Mouse (Mus musculus) hindbrain, embryonic 12.5 days (tissue): ENCODE data around the gene Fahd1. TPM values are rescaled to one million over a fixed set of nuclear protein-coding genes. Genes with fewer than 3 reads are reported as not detected.

Experiments
- ATAC-seq: fragments of 200-750 bp; cut with Nextera tagmentation; 2 replicates; pipeline ENCODE4 v1.8.0; 2017; ENCODE audit warnings: moderate TSS enrichment; ENCODE audit not compliant: low FRiP score
- H3K27ac ChIP-seq: fragments of 300-500 bp; sonication (generic); 2 replicates; pipeline ENCODE4 v1.5.1; 2016; ENCODE audit warnings: mild to moderate bottlenecking
- H3K27me3 ChIP-seq: fragments of 300-500 bp; sonication (generic); 2 replicates; pipeline ENCODE4 v1.6.1; 2016; ENCODE audit warnings: mild to moderate bottlenecking
- H3K36me3 ChIP-seq: fragments of 300-500 bp; sonication (generic); 2 replicates; pipeline ENCODE4 v1.6.1; 2016; ENCODE audit warnings: mild to moderate bottlenecking
- H3K4me1 ChIP-seq: fragments of 300-500 bp; sonication (generic); 2 replicates; pipeline ENCODE4 v1.6.1; 2016
- H3K4me2 ChIP-seq: fragments of 300-500 bp; sonication (generic); replicated peaks from 2 replicates; pipeline ENCODE4 v1.6.1; 2016; ENCODE audit warnings: mild to moderate bottlenecking
- H3K4me3 ChIP-seq: fragments of 300-500 bp; sonication (generic); 2 replicates; pipeline ENCODE4 v1.5.1; 2016; ENCODE audit warnings: mild to moderate bottlenecking
- H3K9ac ChIP-seq: fragments of 300-500 bp; sonication (generic); 2 replicates; pipeline ENCODE4 v1.6.1; 2016; ENCODE audit warnings: mild to moderate bottlenecking, moderate library complexity
- H3K9me3 ChIP-seq: fragments of 300-500 bp; sonication (generic); replicated peaks from 2 replicates; pipeline ENCODE4 v1.6.1; 2016; ENCODE audit warnings: mild to moderate bottlenecking
- WGBS: fragments of 180-500 bp; shearing (Covaris S2); methylation state at CpG from one replicate; pipeline ENCODE4 v1.1.7; 2016; 5-methylcytosine and 5-hydroxymethylcytosine counted together
- polyA plus RNA-seq: library from polyadenylated mRNA; unstranded; fragments of >200 nt; fragmentation: Nextera tagmentation; extraction: Ambion mirVana; gene quantifications from 2 replicates; pipeline ENCODE4 v1.2.1, GENCODE M21; 2016

Gene Fahd1
- polyA plus RNA-seq, 1 experiment from 2014 or later, result 18.6 TPM

GRCm38 (mm10) chr17:24855838-24856464 is 5.8 kb upstream of the Fahd1 start:
- Histone ChIP-seq H3K27me3 (peaks cover 5% of the 10 kb centered on the region; the same call in 1 of the 2 replicates), H3K27ac (no peak overlapping the region), H3K4me3 (no peak overlapping the region), H3K36me3 (peaks cover 42% of the 10 kb centered on the region), H3K4me1 (peaks cover 4% of the 10 kb centered on the region), H3K9me3 (no peaks in the 10 kb centered on the region), H3K9ac (no peak overlapping the region), H3K4me2 (no peak overlapping the region)
- 86% methylated on average over 3 of the region's 3 CpGs for WGBS
- no peak for ATAC-seq

DNA sequence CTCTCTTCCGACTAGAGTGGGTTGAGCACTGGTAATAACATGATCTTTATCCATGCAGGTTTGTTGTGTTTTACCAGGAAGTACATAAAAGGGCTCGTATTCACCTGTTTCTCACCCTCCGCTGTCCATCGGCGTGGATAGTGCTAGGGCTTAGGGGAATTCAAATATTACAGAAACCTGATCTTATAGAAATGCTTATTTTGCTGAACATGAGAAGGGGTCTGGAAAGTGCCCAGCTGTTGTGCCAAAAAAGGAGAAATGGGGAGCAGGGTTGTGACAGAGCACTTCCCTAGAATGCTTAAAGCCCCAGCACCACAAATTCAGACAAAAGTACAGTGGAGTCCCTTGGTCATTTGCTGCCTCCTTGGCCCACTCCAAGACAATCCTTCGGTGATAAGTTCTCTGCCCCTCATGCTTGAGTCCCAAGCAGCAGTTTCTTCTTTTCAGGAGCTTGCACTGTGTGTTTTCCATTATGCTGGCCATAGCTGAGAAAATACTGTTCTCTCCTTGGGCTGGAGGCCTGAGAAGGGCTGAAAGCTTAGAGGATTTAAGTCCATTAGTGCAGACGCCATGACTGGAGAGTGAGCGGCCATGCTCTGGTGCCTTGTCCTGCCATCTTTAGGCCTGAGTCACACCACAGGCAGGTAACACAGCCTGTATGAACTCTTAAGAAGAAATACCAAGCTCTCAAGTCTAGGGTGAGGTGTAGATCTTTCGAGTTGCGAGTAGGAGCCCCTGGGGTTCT is 1.4 kb upstream of the Fahd1 start:
- peak overlapping the region; percentile 72; the same call in 1 of the 2 replicates for H3K9ac ChIP-seq

GRCm38 (mm10) chr17:24850773-24851127 is 586 bp upstream of the Fahd1 start:
- H3K9ac ChIP-seq, result peak overlapping the region; percentile 72
- H3K4me2 ChIP-seq, result peak overlapping the region; percentile 74
- H3K27me3 ChIP-seq, result peaks cover 5% of the 10 kb centered on the region; the same call in 1 of the 2 replicates
- peaks cover 13% of the 10 kb centered on the region for H3K4me1 ChIP-seq
- WGBS, result 2% methylated on average over 18 of the region's 20 CpGs
- H3K9me3 ChIP-seq, result no peaks in the 10 kb centered on the region
- H3K4me3 ChIP-seq, result peak overlapping the region; percentile 79
- peak overlapping the region; percentile 53; the same call in 1 of the 2 replicates for H3K27ac ChIP-seq
- no peak for ATAC-seq
- peaks cover 13% of the 10 kb centered on the region for H3K36me3 ChIP-seq

More for the DNA sequence above, 1.4 kb upstream of the Fahd1 start:
- peak overlapping the region; percentile 79 for H3K4me3 ChIP-seq
- ATAC-seq, result no peak
- peaks cover 5% of the 10 kb centered on the region; the same call in 1 of the 2 replicates for H3K27me3 ChIP-seq
- peaks cover 13% of the 10 kb centered on the region for H3K4me1 ChIP-seq
- H3K4me2 ChIP-seq, result peak overlapping the region; percentile 74
- 83% methylated on average over 10 of the region's 10 CpGs for WGBS
- no peaks in the 10 kb centered on the region for H3K9me3 ChIP-seq
- H3K36me3 ChIP-seq, result peaks cover 19% of the 10 kb centered on the region
- H3K27ac ChIP-seq, result no peak overlapping the region

DNA sequence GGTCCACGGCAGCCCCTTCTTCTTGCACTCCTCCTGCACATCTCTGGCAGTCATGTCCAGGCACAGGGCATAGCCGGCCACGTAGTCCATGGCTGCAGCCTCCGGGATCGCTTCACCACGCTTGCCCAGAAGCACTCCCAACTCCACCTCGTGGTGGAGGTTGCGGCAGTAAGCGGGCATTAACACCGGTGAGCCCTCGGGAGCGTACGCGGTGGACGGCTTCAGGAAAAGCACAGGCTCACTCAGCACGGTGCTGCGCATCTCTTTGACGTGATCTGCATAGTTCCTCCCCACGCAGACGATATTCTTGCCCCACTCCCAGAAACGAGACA is 465 bp downstream of the Fahd1 start:
- H3K4me2 ChIP-seq, result peak overlapping the region; percentile 74
- peaks cover 8% of the 10 kb centered on the region; the same call in 1 of the 2 replicates for H3K27me3 ChIP-seq
- peak overlapping the region; percentile 93 for H3K27ac ChIP-seq
- no peaks in the 10 kb centered on the region for H3K9me3 ChIP-seq
- peaks cover 13% of the 10 kb centered on the region for H3K36me3 ChIP-seq
- peak overlapping the region; percentile 75 for H3K9ac ChIP-seq
- peak; percentile 74 for ATAC-seq
- peaks cover 13% of the 10 kb centered on the region for H3K4me1 ChIP-seq
- under 1% methylated on average over 21 of the region's 21 CpGs for WGBS
- H3K4me3 ChIP-seq, result peak overlapping the region; percentile 79

DNA sequence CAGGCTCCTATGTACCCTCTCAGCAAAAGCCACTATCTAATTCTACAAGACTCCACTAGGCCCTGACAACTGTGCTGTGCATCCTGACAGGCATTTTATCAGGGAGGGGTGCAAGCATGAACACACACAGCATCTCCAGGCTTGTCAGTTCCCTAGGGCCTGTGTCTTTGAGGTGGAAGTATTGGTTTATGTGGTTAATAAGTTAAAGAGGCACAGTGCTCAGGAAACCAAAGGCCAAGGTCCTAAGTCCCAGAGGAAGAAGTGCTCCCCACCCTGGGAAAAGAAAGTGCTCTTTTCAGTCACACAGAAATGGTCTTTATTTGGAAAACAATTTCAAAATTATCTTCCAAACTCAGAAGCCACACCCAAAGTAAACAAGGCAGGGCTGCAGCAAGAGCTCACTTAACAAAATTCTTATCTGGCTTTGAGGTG is 1.5 kb downstream of the Fahd1 start:
- Histone ChIP-seq H3K27me3 (peaks cover 17% of the 10 kb centered on the region), H3K9me3 (no peaks in the 10 kb centered on the region), H3K4me1 (peaks cover 13% of the 10 kb centered on the region), H3K4me3 (no peak overlapping the region; the same call in 1 of the 2 replicates), H3K9ac (no peak overlapping the region), H3K36me3 (peaks cover 9% of the 10 kb centered on the region), H3K27ac (no peak overlapping the region), H3K4me2 (peak overlapping the region; percentile 74)
- no peak for ATAC-seq

- Histone ChIP-seq H3K4me1 (peaks cover 13% of the 10 kb centered on the region), H3K4me3 (no peak overlapping the region), H3K27ac (no peak overlapping the region), H3K36me3 (no peaks in the 10 kb centered on the region), H3K4me2 (no peak overlapping the region), H3K27me3 (peaks cover 17% of the 10 kb centered on the region), H3K9ac (no peak overlapping the region), H3K9me3 (no peaks in the 10 kb centered on the region)
- WGBS, result 100% methylated on average over 1 of the region's 1 CpGs
- no peak for ATAC-seq
These were observed 2.8 kb downstream of the Fahd1 start for GRCm38 (mm10) chr17:24847386-24847785.

DNA sequence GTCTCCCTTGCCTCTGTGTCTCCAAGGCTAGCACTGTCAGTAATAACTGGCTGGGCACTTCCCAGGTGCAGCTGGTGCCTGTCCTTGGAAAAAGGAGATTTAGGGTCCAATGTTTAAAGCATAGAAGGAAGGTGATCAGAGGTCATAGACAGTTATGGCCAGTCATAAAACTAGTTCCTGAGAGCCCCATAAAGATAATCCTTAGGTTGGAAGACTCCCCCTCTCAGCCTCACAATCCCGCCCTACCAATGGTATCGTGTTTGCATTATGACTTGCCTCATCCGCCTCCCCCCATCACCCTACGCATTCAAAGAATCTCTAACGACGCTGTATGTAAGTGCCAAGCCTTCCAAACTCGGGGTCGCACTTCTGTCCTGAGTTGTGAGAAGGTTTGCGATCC is 5.6 kb downstream of the Fahd1 start:
- H3K9ac ChIP-seq, result no peak overlapping the region
- no peaks in the 10 kb centered on the region for H3K36me3 ChIP-seq
- H3K4me3 ChIP-seq, result no peak overlapping the region
- H3K4me1 ChIP-seq, result peaks cover 6% of the 10 kb centered on the region
- 53% methylated on average over 9 of the region's 9 CpGs for WGBS
- H3K27ac ChIP-seq, result no peak overlapping the region
- H3K27me3 ChIP-seq, result peaks cover 14% of the 10 kb centered on the region
- no peak for ATAC-seq
- no peaks in the 10 kb centered on the region for H3K9me3 ChIP-seq
- H3K4me2 ChIP-seq, result no peak overlapping the region

GRCm38 (mm10) chr17:24842631-24843030 is 7.5 kb downstream of the Fahd1 start:
- H3K9ac ChIP-seq, result no peak overlapping the region
- no peak for ATAC-seq
- no peak overlapping the region for H3K27ac ChIP-seq
- H3K27me3 ChIP-seq, result peaks cover 14% of the 10 kb centered on the region
- H3K36me3 ChIP-seq, result no peaks in the 10 kb centered on the region
- 55% methylated on average over 2 of the region's 2 CpGs for WGBS
- no peaks in the 10 kb centered on the region for H3K9me3 ChIP-seq
- H3K4me1 ChIP-seq, result no peaks in the 10 kb centered on the region
- H3K4me3 ChIP-seq, result no peak overlapping the region
- H3K4me2 ChIP-seq, result no peak overlapping the region

GRCm38 (mm10) chr17:24841133-24841532 is 9.0 kb downstream of the Fahd1 start:
- no peak overlapping the region for H3K4me2 ChIP-seq
- no peak overlapping the region for H3K9ac ChIP-seq
- H3K27me3 ChIP-seq, result peaks cover 14% of the 10 kb centered on the region
- no peak overlapping the region for H3K27ac ChIP-seq
- H3K4me3 ChIP-seq, result no peak overlapping the region
- ATAC-seq, result no peak
- 47% methylated on average over 4 of the region's 4 CpGs for WGBS
- no peaks in the 10 kb centered on the region for H3K4me1 ChIP-seq
- H3K9me3 ChIP-seq, result no peaks in the 10 kb centered on the region
- H3K36me3 ChIP-seq, result no peaks in the 10 kb centered on the region

GRCm38 (mm10) chr17:24840341-24840740 is 9.8 kb downstream of the Fahd1 start:
- no peaks in the 10 kb centered on the region for H3K36me3 ChIP-seq
- H3K9me3 ChIP-seq, result no peaks in the 10 kb centered on the region
- H3K27me3 ChIP-seq, result peaks cover 13% of the 10 kb centered on the region
- no peak overlapping the region for H3K4me3 ChIP-seq
- no peak for ATAC-seq
- 64% methylated on average over 5 of the region's 5 CpGs for WGBS
- no peaks in the 10 kb centered on the region for H3K4me1 ChIP-seq
- no peak overlapping the region for H3K4me2 ChIP-seq
- no peak overlapping the region for H3K9ac ChIP-seq
- no peak overlapping the region for H3K27ac ChIP-seq

- H3K36me3 ChIP-seq, result no peaks in the 10 kb centered on the region
These were observed 10.3 kb downstream of the Fahd1 start, which contains the start of gene Hagh for GRCm38 (mm10) chr17:24839842-24840241. TSS of gene Hagh (plus strand) at chr17:24840143.

DNA sequence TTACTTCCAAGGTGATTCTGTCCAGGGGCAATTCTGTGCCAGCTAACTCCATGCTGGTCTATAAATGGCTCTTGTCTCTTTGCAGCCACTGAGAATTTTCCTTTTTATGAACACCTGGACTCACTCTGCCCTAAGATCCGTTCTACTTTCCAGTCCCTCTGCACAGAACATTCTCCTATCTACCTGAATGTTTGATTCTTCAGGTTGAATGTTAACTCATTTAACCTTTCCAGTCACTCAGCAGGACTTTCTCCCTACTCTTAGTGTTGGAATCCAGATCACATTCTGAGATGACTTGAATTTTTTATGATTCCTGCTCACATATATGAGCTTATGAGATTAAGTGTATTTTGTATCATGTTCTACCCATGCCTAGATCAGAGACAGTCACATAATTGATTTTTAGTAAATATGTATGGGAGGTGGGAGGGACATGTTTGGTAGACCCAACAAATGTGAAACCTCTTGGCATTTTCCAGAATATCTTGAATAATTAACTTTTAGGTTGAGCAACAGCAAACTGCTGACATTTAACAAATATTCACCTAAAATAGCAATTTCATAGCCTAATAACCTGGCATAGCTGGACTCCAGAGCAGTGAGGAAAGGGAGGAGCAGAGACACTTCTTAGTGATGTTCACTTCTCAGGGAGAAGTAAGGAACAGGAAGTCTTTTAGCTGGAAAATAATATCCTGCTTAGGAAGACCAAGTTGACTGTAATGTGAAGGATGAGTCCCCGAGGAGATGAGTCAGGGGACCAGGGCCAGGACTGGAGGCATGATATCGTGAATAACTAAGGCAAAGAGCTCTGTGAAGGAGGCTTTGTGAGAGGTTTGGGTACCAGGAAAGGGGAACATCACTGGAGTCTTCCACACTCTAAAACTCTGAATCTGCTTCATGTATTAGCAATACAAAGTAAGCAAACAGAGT is 28.5 kb downstream of the Fahd1 start:
- ATAC-seq, result no peak
- 60% methylated on average over 3 of the region's 3 CpGs for WGBS
- peaks cover 13% of the 10 kb centered on the region for H3K27me3 ChIP-seq
- no peaks in the 10 kb centered on the region for H3K4me1 ChIP-seq
- H3K4me2 ChIP-seq, result no peak overlapping the region
- no peak overlapping the region for H3K4me3 ChIP-seq
- H3K9ac ChIP-seq, result no peak overlapping the region
- no peaks in the 10 kb centered on the region for H3K36me3 ChIP-seq
- no peaks in the 10 kb centered on the region for H3K9me3 ChIP-seq
- no peak overlapping the region for H3K27ac ChIP-seq

More at GRCm38 (mm10) chr17:24839842-24840241, 10.3 kb downstream of the Fahd1 start, which contains the start of gene Hagh:
- H3K4me1 ChIP-seq, result no peaks in the 10 kb centered on the region
- no peak within 1 kb of the TSS for H3K27ac ChIP-seq
- H3K4me3 ChIP-seq, result no peak within 1 kb of the TSS
- ATAC-seq, result no peak
- H3K4me2 ChIP-seq, result no peak within 1 kb of the TSS
- no peak within 1 kb of the TSS for H3K9ac ChIP-seq
- peaks cover 11% of the 10 kb centered on the region for H3K27me3 ChIP-seq
- H3K9me3 ChIP-seq, result no peaks in the 10 kb centered on the region
- WGBS, result 74% methylated on average over 8 of the region's 8 CpGs
